Mouse (Mus musculus) E14TG2a.4 (cell line): ENCODE results near the gene Tmem145.

Experiments
- CTCF ChIP-seq: conservative IDR thresholded peaks from 2 replicates; pipeline ENCODE4 v1.5.1; 2014; ENCODE audit warnings: low read length
- NANOG ChIP-seq: IDR thresholded peaks from 2 replicates; pipeline ENCODE4 v1.6.1; 2014; ENCODE audit warnings: borderline replicate concordance, low read length, mixed read lengths
- POU5F1 ChIP-seq: IDR thresholded peaks from 2 replicates; pipeline ENCODE4 v1.6.1; 2014; ENCODE audit warnings: low read length, borderline replicate concordance

DNA sequence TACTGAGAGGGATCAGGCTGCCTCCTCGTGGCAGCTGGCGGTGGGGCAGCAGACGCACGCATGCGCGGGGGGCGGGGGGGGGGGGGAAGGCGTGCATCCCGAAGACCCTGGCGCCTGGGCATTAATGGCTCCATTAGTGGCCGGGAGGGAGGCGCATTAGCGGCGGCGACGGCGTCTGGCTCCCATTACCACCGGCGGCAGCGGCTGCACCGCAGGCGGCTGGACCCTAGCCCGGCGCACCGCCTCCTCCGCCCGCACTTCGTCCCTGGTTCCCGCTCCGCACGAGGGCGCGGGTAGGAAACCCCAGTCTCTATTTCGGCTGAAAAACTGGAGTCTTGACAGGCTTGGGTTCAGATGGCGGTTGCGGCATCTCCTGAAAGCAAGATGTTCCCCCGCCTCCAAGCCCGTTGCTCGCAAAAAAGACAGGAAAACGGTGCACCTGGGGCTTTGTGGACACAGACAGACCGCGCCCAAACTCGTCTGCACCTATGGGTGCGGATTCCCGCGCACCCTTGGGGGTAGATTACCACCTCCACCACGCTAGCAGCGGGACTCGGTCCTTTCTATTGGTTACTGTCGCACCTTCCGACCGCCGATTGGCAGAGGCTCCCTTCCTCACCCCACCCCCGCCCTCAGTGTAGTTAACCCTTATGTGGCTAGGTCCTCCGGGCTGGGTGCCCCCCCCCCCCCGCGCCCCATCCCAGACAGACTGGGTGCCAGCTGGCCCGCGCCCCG, 27.4 kb upstream of the Tmem145 start:
- 0 out of 2 replicates have a peak, but pooled peaks have one; percentile 14 for TF ChIP-seq CTCF
- no peak for TF ChIP-seq NANOG
- TF ChIP-seq POU5F1 = no peak
